Mouse (Mus musculus): ENCODE data around the gene Cd200r1. TPM values are rescaled to one million over a fixed set of nuclear protein-coding genes. Genes with fewer than 3 reads are reported as not detected.
A peak's percentile ranks its signal among the peaks of the same experiment; 100 is the strongest.

The Cd200r1 gene
- polyA plus RNA-seq (2015; fragmentation: Nextera tagmentation; extraction: Ambion mirVana): 0.55 and 0.96 TPM in 2 replicates

GRCm38 (mm10) chr16:44765555-44766319 is at the start of gene Cd200r1:
TSS of gene Cd200r1 (plus strand) at chr16:44765736.
- WGBS: 84% methylated on average over 22 of the region's 22 CpGs
- no peak for ATAC-seq
- Histone ChIP-seq H3K9ac (replicated peaks) (no peak within 1 kb of the TSS), H3K4me2 (replicated peaks) (no peak within 1 kb of the TSS), H3K9me3 (no peaks in the 10 kb centered on the region), H3K27me3 (no peaks in the 10 kb centered on the region), H3K27ac (no peak within 1 kb of the TSS), H3K4me1 (replicated peaks) (no peaks in the 10 kb centered on the region), H3K36me3 (no peaks in the 10 kb centered on the region), H3K4me3 (replicated peaks) (no peak within 1 kb of the TSS)

GRCm38 (mm10) chr16:44716305-44717140 is 49.0 kb upstream of the Cd200r1 start:
- H3K9ac ChIP-seq (replicated peaks): no peak overlapping the region
- H3K4me1 ChIP-seq (replicated peaks): peaks cover 14% of the 10 kb centered on the region
- peaks cover 7% of the 10 kb centered on the region for H3K36me3 ChIP-seq
- H3K27ac ChIP-seq: peak overlapping the region; percentile 30; the same call in 1 of the 2 replicates
- no peaks in the 10 kb centered on the region for H3K9me3 ChIP-seq
- no peak overlapping the region for H3K4me3 ChIP-seq (replicated peaks)
- peak overlapping the region; percentile 33 for H3K4me2 ChIP-seq (replicated peaks)
- WGBS: 30% methylated on average over 10 of the region's 10 CpGs
- peak; percentile 68 for ATAC-seq
- H3K27me3 ChIP-seq: no peaks in the 10 kb centered on the region

- no peak overlapping the region for H3K4me3 ChIP-seq (replicated peaks)
- H3K36me3 ChIP-seq: peaks cover 7% of the 10 kb centered on the region
- H3K4me2 ChIP-seq (replicated peaks): no peak overlapping the region
- no peaks in the 10 kb centered on the region for H3K27me3 ChIP-seq
- H3K9ac ChIP-seq (replicated peaks): no peak overlapping the region
- H3K9me3 ChIP-seq: no peaks in the 10 kb centered on the region
- no peak; the same call in 1 of the 2 replicates for ATAC-seq
- peaks cover 14% of the 10 kb centered on the region for H3K4me1 ChIP-seq (replicated peaks)
- 69% methylated on average over 2 of the region's 2 CpGs for WGBS
- no peak overlapping the region for H3K27ac ChIP-seq
These were observed 48.3 kb upstream of the Cd200r1 start for GRCm38 (mm10) chr16:44717141-44717634.

GRCm38 (mm10) chr16:44717838-44718237 is 47.7 kb upstream of the Cd200r1 start:
- Histone ChIP-seq H3K9ac (replicated peaks) (no peak overlapping the region), H3K9me3 (no peaks in the 10 kb centered on the region), H3K4me2 (replicated peaks) (no peak overlapping the region), H3K4me1 (replicated peaks) (peaks cover 15% of the 10 kb centered on the region), H3K27me3 (no peaks in the 10 kb centered on the region), H3K36me3 (peaks cover 7% of the 10 kb centered on the region), H3K27ac (no peak overlapping the region), H3K4me3 (replicated peaks) (no peak overlapping the region)
- WGBS: 75% methylated on average over 2 of the region's 2 CpGs
- no peak for ATAC-seq

- no peaks in the 10 kb centered on the region for H3K9me3 ChIP-seq
- peaks cover 7% of the 10 kb centered on the region for H3K36me3 ChIP-seq
- no peak overlapping the region for H3K4me2 ChIP-seq (replicated peaks)
- no peak overlapping the region for H3K9ac ChIP-seq (replicated peaks)
- H3K4me3 ChIP-seq (replicated peaks): no peak overlapping the region
- WGBS: 85% methylated on average over 7 of the region's 7 CpGs
- no peak for ATAC-seq
- H3K4me1 ChIP-seq (replicated peaks): peaks cover 25% of the 10 kb centered on the region
- H3K27me3 ChIP-seq: no peaks in the 10 kb centered on the region
- no peak overlapping the region for H3K27ac ChIP-seq
These were observed 46.2 kb upstream of the Cd200r1 start for GRCm38 (mm10) chr16:44719349-44719748.

GRCm38 (mm10) chr16:44720518-44720917 is 45.0 kb upstream of the Cd200r1 start:
- H3K36me3 ChIP-seq: peaks cover 7% of the 10 kb centered on the region
- no peaks in the 10 kb centered on the region for H3K27me3 ChIP-seq
- H3K9me3 ChIP-seq: no peaks in the 10 kb centered on the region
- no peak overlapping the region for H3K9ac ChIP-seq (replicated peaks)
- no peak for ATAC-seq
- 79% methylated on average over 3 of the region's 3 CpGs for WGBS
- H3K4me2 ChIP-seq (replicated peaks): no peak overlapping the region
- H3K4me3 ChIP-seq (replicated peaks): no peak overlapping the region
- peaks cover 31% of the 10 kb centered on the region for H3K4me1 ChIP-seq (replicated peaks)
- H3K27ac ChIP-seq: no peak overlapping the region

GRCm38 (mm10) chr16:44722666-44723065 is 42.9 kb upstream of the Cd200r1 start:
- Histone ChIP-seq H3K4me2 (replicated peaks) (no peak overlapping the region), H3K9me3 (no peaks in the 10 kb centered on the region), H3K36me3 (peaks cover 7% of the 10 kb centered on the region), H3K4me3 (replicated peaks) (no peak overlapping the region), H3K9ac (replicated peaks) (no peak overlapping the region), H3K27me3 (no peaks in the 10 kb centered on the region), H3K4me1 (replicated peaks) (peaks cover 22% of the 10 kb centered on the region), H3K27ac (no peak overlapping the region)
- WGBS: 95% methylated on average over 2 of the region's 2 CpGs
- no peak for ATAC-seq

GRCm38 (mm10) chr16:44724083-44724787 is 41.3 kb upstream of the Cd200r1 start, which contains the start of gene Nepro:
TSS of gene Nepro (plus strand) at chr16:44724301.
- Histone ChIP-seq H3K4me1 (replicated peaks) (peaks cover 22% of the 10 kb centered on the region), H3K9me3 (no peaks in the 10 kb centered on the region), H3K36me3 (peaks cover 8% of the 10 kb centered on the region), H3K27me3 (no peaks in the 10 kb centered on the region), H3K4me3 (replicated peaks) (peak within 1 kb of the TSS; percentile 80), H3K27ac (peak within 1 kb of the TSS; percentile 91), H3K4me2 (replicated peaks) (peak within 1 kb of the TSS; percentile 69), H3K9ac (replicated peaks) (peak within 1 kb of the TSS; percentile 83)
- peak; percentile 98 for ATAC-seq
- WGBS: under 1% methylated on average over 64 of the region's 64 CpGs

GRCm38 (mm10) chr16:44724847-44725246 is 40.7 kb upstream of the Cd200r1 start:
- no peaks in the 10 kb centered on the region for H3K9me3 ChIP-seq
- ATAC-seq: peak; percentile 38
- under 1% methylated on average over 14 of the region's 14 CpGs for WGBS
- no peaks in the 10 kb centered on the region for H3K27me3 ChIP-seq
- H3K9ac ChIP-seq (replicated peaks): peak overlapping the region; percentile 83
- H3K36me3 ChIP-seq: peaks cover 10% of the 10 kb centered on the region
- H3K4me3 ChIP-seq (replicated peaks): peak overlapping the region; percentile 80
- peaks cover 22% of the 10 kb centered on the region for H3K4me1 ChIP-seq (replicated peaks)
- H3K4me2 ChIP-seq (replicated peaks): peak overlapping the region; percentile 69
- peak overlapping the region; percentile 91 for H3K27ac ChIP-seq

- no peak for ATAC-seq
- Histone ChIP-seq H3K27ac (peak overlapping the region; percentile 35; the same call in 1 of the 2 replicates), H3K9ac (replicated peaks) (peak overlapping the region; percentile 83), H3K36me3 (peaks cover 12% of the 10 kb centered on the region), H3K9me3 (no peaks in the 10 kb centered on the region), H3K27me3 (no peaks in the 10 kb centered on the region), H3K4me3 (replicated peaks) (peak overlapping the region; percentile 80), H3K4me1 (replicated peaks) (peaks cover 22% of the 10 kb centered on the region), H3K4me2 (replicated peaks) (peak overlapping the region; percentile 69)
- WGBS: 50% methylated on average over 14 of the region's 14 CpGs
These were observed 40.0 kb upstream of the Cd200r1 start for GRCm38 (mm10) chr16:44725286-44726223.

- H3K27ac ChIP-seq: no peak overlapping the region
- H3K4me2 ChIP-seq (replicated peaks): no peak overlapping the region
- H3K4me1 ChIP-seq (replicated peaks): peaks cover 22% of the 10 kb centered on the region
- H3K9me3 ChIP-seq: no peaks in the 10 kb centered on the region
- H3K9ac ChIP-seq (replicated peaks): no peak overlapping the region
- peaks cover 31% of the 10 kb centered on the region for H3K36me3 ChIP-seq
- ATAC-seq: no peak
- no peaks in the 10 kb centered on the region for H3K27me3 ChIP-seq
- H3K4me3 ChIP-seq (replicated peaks): no peak overlapping the region
- WGBS: 98% methylated on average over 3 of the region's 3 CpGs
These were observed 38.0 kb upstream of the Cd200r1 start for GRCm38 (mm10) chr16:44727525-44727924.

Measured in midbrain, embryonic 13.5 days (tissue).